Mouse (Mus musculus) stomach, postnatal 0 days (tissue): ENCODE measurements around the gene Naaladl1.

Experiments
- CTCF ChIP-seq: IDR thresholded peaks from 2 replicates; pipeline ENCODE4 v1.5.1; 2016; ENCODE audit warnings: antibody characterized with exemption, low read depth, mild to moderate bottlenecking, moderate library complexity
- EP300 ChIP-seq: optimal IDR thresholded peaks from 2 replicates; pipeline ENCODE3; 2016; ENCODE audit warnings: antibody characterized with exemption

DNA sequence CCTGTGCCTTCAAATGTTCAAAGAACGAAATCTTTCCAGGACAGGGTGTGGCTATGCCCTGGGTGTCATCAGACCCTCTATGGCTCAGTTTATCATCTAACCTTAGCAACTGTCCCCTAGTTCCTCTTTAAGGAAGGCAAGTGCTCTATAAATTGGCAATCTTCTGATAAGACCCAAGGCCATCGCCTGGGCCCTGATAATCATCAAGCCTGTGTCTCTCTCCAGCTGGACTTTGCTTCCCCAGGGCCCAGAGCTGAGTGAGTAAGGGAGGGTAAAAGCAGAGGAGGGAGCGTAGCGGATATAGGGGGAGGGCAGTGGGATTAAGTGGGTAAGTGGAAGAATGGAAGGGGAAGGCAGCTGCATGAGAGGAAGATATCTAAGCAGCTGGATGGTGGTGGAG, 1.1 kb upstream of the Naaladl1 start:
- TF ChIP-seq CTCF = no peak
- TF ChIP-seq EP300 = no peak
